Mouse (Mus musculus) splenic B cell, adult 2 months (primary cell): Measurements from ENCODE around the gene Mapk14.
A peak's percentile ranks its signal among the peaks of the same experiment; 100 is the strongest.
"Not testable (repeated sequence)": the region's sequence is repeated elsewhere in the genome, so short reads cannot be mapped to it uniquely, and the experiment has no call there.

Source experiments
- DNase-seq: peaks from one replicate; pipeline ENCODE4 v3.0.0-alpha.2; 2011; ENCODE audit warnings: low read depth, low spot score
- H3K27me3 ChIP-seq: 2 replicates; pipeline ENCODE4 v1.6.1; 2012; ENCODE audit warnings: mild to moderate bottlenecking, low read length, moderate library complexity, mixed read lengths; ENCODE audit not compliant: control insufficient read depth, poor library complexity, insufficient read depth, severe bottlenecking
- H3K36me3 ChIP-seq: 2 replicates; pipeline ENCODE4 v1.6.1; 2012; ENCODE audit warnings: mild to moderate bottlenecking, low read length, moderate library complexity, mixed read lengths; ENCODE audit not compliant: control insufficient read depth, poor library complexity, insufficient read depth, severe bottlenecking

Gene Mapk14

GRCm38 (mm10) chr17:28707816-28708215, 16.7 kb downstream of the Mapk14 start:
- peaks cover 3% of the 10 kb centered on the region for H3K36me3 ChIP-seq
- no peaks in the 10 kb centered on the region for H3K27me3 ChIP-seq
- DNase-seq = no peak

- Histone ChIP-seq H3K36me3 (peaks cover 5% of the 10 kb centered on the region), H3K27me3 (no peaks in the 10 kb centered on the region)
- no peak for DNase-seq
These were observed 17.9 kb downstream of the Mapk14 start for GRCm38 (mm10) chr17:28708989-28709388.

GRCm38 (mm10) chr17:28709552-28710290, 18.6 kb downstream of the Mapk14 start:
- peak; percentile 42 for DNase-seq
- peaks cover 6% of the 10 kb centered on the region for H3K36me3 ChIP-seq
- no peaks in the 10 kb centered on the region for H3K27me3 ChIP-seq

- Histone ChIP-seq H3K36me3 (peaks cover 6% of the 10 kb centered on the region), H3K27me3 (no peaks in the 10 kb centered on the region)
- DNase-seq = no peak
These were observed 19.2 kb downstream of the Mapk14 start for GRCm38 (mm10) chr17:28710291-28710688.

GRCm38 (mm10) chr17:28711237-28711636, 20.1 kb downstream of the Mapk14 start:
- Histone ChIP-seq H3K36me3 (peaks cover 14% of the 10 kb centered on the region), H3K27me3 (no peaks in the 10 kb centered on the region)
- no peak for DNase-seq

GRCm38 (mm10) chr17:28712305-28712704, 21.2 kb downstream of the Mapk14 start:
- DNase-seq = no peak
- Histone ChIP-seq H3K36me3 (peaks cover 16% of the 10 kb centered on the region), H3K27me3 (no peaks in the 10 kb centered on the region)

GRCm38 (mm10) chr17:28714006-28714405, 22.9 kb downstream of the Mapk14 start:
- H3K36me3 ChIP-seq = peaks cover 16% of the 10 kb centered on the region
- peak; percentile 27 for DNase-seq
- no peaks in the 10 kb centered on the region for H3K27me3 ChIP-seq

GRCm38 (mm10) chr17:28715832-28716548, 24.9 kb downstream of the Mapk14 start:
- H3K27me3 ChIP-seq = no peaks in the 10 kb centered on the region
- DNase-seq = no peak
- peaks cover 19% of the 10 kb centered on the region for H3K36me3 ChIP-seq

GRCm38 (mm10) chr17:28717535-28717934, 26.4 kb downstream of the Mapk14 start:
- no peak for DNase-seq
- Histone ChIP-seq H3K36me3 (peaks cover 19% of the 10 kb centered on the region), H3K27me3 (no peaks in the 10 kb centered on the region)

GRCm38 (mm10) chr17:28725783-28726182, 34.7 kb downstream of the Mapk14 start, which contains the start of gene AC170998.1:
AC170998.1 (plus strand) TSS chr17:28726083.
- peaks cover 15% of the 10 kb centered on the region for H3K36me3 ChIP-seq
- H3K27me3 ChIP-seq = no peaks in the 10 kb centered on the region
- DNase-seq = no peak

- DNase-seq, H3K27me3 ChIP-seq: not testable (repeated sequence)
- peaks cover 19% of the 10 kb centered on the region for H3K36me3 ChIP-seq
These were observed 36.4 kb downstream of the Mapk14 start for GRCm38 (mm10) chr17:28727511-28727910.

GRCm38 (mm10) chr17:28735317-28736105, 44.4 kb downstream of the Mapk14 start:
- H3K27me3 ChIP-seq = no peaks in the 10 kb centered on the region
- peaks cover 8% of the 10 kb centered on the region for H3K36me3 ChIP-seq
- DNase-seq = no peak

- Histone ChIP-seq H3K27me3 (no peaks in the 10 kb centered on the region), H3K36me3 (peaks cover 5% of the 10 kb centered on the region)
- no peak for DNase-seq
These were observed 45.4 kb downstream of the Mapk14 start for GRCm38 (mm10) chr17:28736486-28736885.

GRCm38 (mm10) chr17:28737973-28738372, 46.8 kb downstream of the Mapk14 start:
- H3K27me3 ChIP-seq = no peaks in the 10 kb centered on the region
- H3K36me3 ChIP-seq = peaks cover 7% of the 10 kb centered on the region
- DNase-seq = peak; percentile 6

GRCm38 (mm10) chr17:28739244-28739643, 48.1 kb downstream of the Mapk14 start:
- peaks cover 11% of the 10 kb centered on the region for H3K36me3 ChIP-seq
- H3K27me3 ChIP-seq = no peaks in the 10 kb centered on the region
- DNase-seq = no peak
